Mouse (Mus musculus): ENCODE results near the gene Gpr1.

GRCm38 (mm10) chr1:63134530-63134929 lies 79.8 kb downstream of the Gpr1 start:
- TF ChIP-seq CTCF (conservative IDR thresholded peaks at IDR 0.05; ENCODE audit: low read length) (no peak), POU5F1 (IDR thresholded peaks at IDR 0.05; ENCODE audit: borderline replicate concordance, low read length) (no peak)

All from E14TG2a.4 (cell line).